Mouse (Mus musculus) bone marrow macrophage, adult 2 months (primary cell): ENCODE data around the gene Mef2b. TPM values are rescaled to one million over a fixed set of nuclear protein-coding genes. Genes with fewer than 3 reads are reported as not detected.
A peak's percentile ranks its signal among the peaks of the same experiment; 100 is the strongest.

Experiments
- H3K27ac ChIP-seq: 2 replicates; pipeline ENCODE4 v1.5.1; 2012; ENCODE audit warnings: low read depth, low read length; ENCODE audit not compliant: insufficient read depth
- H3K4me1 ChIP-seq: 2 replicates; pipeline ENCODE4 v1.6.1; 2012; ENCODE audit warnings: low read length; ENCODE audit not compliant: control insufficient read depth, insufficient read depth
- H3K4me3 ChIP-seq: 2 replicates; pipeline ENCODE4 v1.5.1; 2012; ENCODE audit warnings: mild to moderate bottlenecking, low read length, moderate library complexity; ENCODE audit not compliant: insufficient read depth
- CTCF ChIP-seq: IDR thresholded peaks from 2 replicates; pipeline ENCODE4 v1.5.1; 2012; ENCODE audit warnings: low read depth, mild to moderate bottlenecking, low read length, moderate library complexity
- POLR2A ChIP-seq: IDR thresholded peaks from 2 replicates; pipeline ENCODE4 v1.6.1; 2012; ENCODE audit warnings: mild to moderate bottlenecking, low read depth, low read length, borderline replicate concordance
- polyA plus RNA-seq: library from polyadenylated mRNA; stranded (reverse); fragments of >200 nt; gene quantifications from 2 replicates; pipeline ENCODE4 v1.2.4, GENCODE M21; 2012; ENCODE audit not compliant: missing spikeins, insufficient read depth, insufficient read length

The Mef2b gene
- polyA plus RNA-seq, 1 experiment: not detected

GRCm38 (mm10) chr8:70159211-70159610, 19.7 kb downstream of the Mef2b start:
- Histone ChIP-seq H3K4me1 (peaks cover 11% of the 10 kb centered on the region; the same call in 1 of the 2 replicates), H3K27ac (no peak overlapping the region)

GRCm38 (mm10) chr8:70160015-70160414, 20.5 kb downstream of the Mef2b start:
- Histone ChIP-seq H3K4me1 (peaks cover 11% of the 10 kb centered on the region; the same call in 1 of the 2 replicates), H3K27ac (no peak overlapping the region), H3K4me3 (no peak overlapping the region)
- TF ChIP-seq CTCF (no peak), POLR2A (no peak)

More at GRCm38 (mm10) chr8:70159211-70159610, 19.7 kb downstream of the Mef2b start:
- TF ChIP-seq POLR2A: no peak
- no peak for TF ChIP-seq CTCF
- H3K4me3 ChIP-seq: no peak overlapping the region

- H3K4me3 ChIP-seq: no peak overlapping the region
- TF ChIP-seq POLR2A: no peak
- no peak for TF ChIP-seq CTCF
- peaks cover 8% of the 10 kb centered on the region; the same call in 1 of the 2 replicates for H3K4me1 ChIP-seq
- no peak overlapping the region for H3K27ac ChIP-seq
Observed at GRCm38 (mm10) chr8:70163316-70163715, 23.8 kb downstream of the Mef2b start.

GRCm38 (mm10) chr8:70166504-70167110, 27.1 kb downstream of the Mef2b start:
- peak overlapping the region; percentile 25; the same call in 1 of the 2 replicates for H3K4me3 ChIP-seq
- TF ChIP-seq CTCF: peak; percentile 97
- no peak for TF ChIP-seq POLR2A
- H3K27ac ChIP-seq: no peak overlapping the region
- H3K4me1 ChIP-seq: peaks cover 3% of the 10 kb centered on the region

- H3K4me3 ChIP-seq: no peak overlapping the region
- H3K4me1 ChIP-seq: peaks cover 13% of the 10 kb centered on the region
- H3K27ac ChIP-seq: no peak overlapping the region
- TF ChIP-seq POLR2A (no peak), CTCF (no peak)
Observed at GRCm38 (mm10) chr8:70170116-70170515, 30.6 kb downstream of the Mef2b start.

- Histone ChIP-seq H3K4me1 (peaks cover 13% of the 10 kb centered on the region), H3K4me3 (no peak overlapping the region), H3K27ac (no peak overlapping the region)
- TF ChIP-seq POLR2A: no peak
- TF ChIP-seq CTCF: no peak
Observed at GRCm38 (mm10) chr8:70170748-70171147, 31.2 kb downstream of the Mef2b start.

GRCm38 (mm10) chr8:70171240-70171639, 31.7 kb downstream of the Mef2b start:
- Histone ChIP-seq H3K4me3 (peak overlapping the region; percentile 78; the same call in 1 of the 2 replicates), H3K4me1 (peaks cover 13% of the 10 kb centered on the region), H3K27ac (no peak overlapping the region)
- TF ChIP-seq CTCF: no peak
- TF ChIP-seq POLR2A: no peak

GRCm38 (mm10) chr8:70172043-70172681, 32.7 kb downstream of the Mef2b start, which contains the start of gene Tmem161a:
Gene Tmem161a (plus strand): TSS chr8:70172356.
- Histone ChIP-seq H3K27ac (peak within 1 kb of the TSS; percentile 33; the same call in 1 of the 2 replicates), H3K4me3 (peak within 1 kb of the TSS; percentile 78), H3K4me1 (peaks cover 13% of the 10 kb centered on the region)
- no peak for TF ChIP-seq POLR2A
- no peak for TF ChIP-seq CTCF

- H3K27ac ChIP-seq: no peak overlapping the region
Observed at GRCm38 (mm10) chr8:70173320-70173719, 33.8 kb downstream of the Mef2b start.

GRCm38 (mm10) chr8:70174079-70174478, 34.6 kb downstream of the Mef2b start:
- TF ChIP-seq POLR2A (no peak), CTCF (no peak)
- Histone ChIP-seq H3K4me1 (peaks cover 13% of the 10 kb centered on the region), H3K27ac (no peak overlapping the region), H3K4me3 (no peak overlapping the region)

More at GRCm38 (mm10) chr8:70173320-70173719, 33.8 kb downstream of the Mef2b start:
- no peak overlapping the region for H3K4me3 ChIP-seq
- no peak for TF ChIP-seq POLR2A
- no peak for TF ChIP-seq CTCF
- H3K4me1 ChIP-seq: peaks cover 13% of the 10 kb centered on the region

- Histone ChIP-seq H3K27ac (no peak overlapping the region), H3K4me1 (peaks cover 6% of the 10 kb centered on the region), H3K4me3 (no peak overlapping the region)
- TF ChIP-seq CTCF (no peak), POLR2A (no peak)
Observed at GRCm38 (mm10) chr8:70178231-70178630, 38.7 kb downstream of the Mef2b start.
